Mouse (Mus musculus): ENCODE results near the gene Gpr180.

- TF ChIP-seq FLI1 (IDR thresholded peaks at IDR 0.05; ENCODE audit: low read length) (no peak), GATA1 (IDR thresholded peaks at IDR 0.05; ENCODE audit: borderline replicate concordance, low read length) (no peak)
Observed at GRCm38 (mm10) chr14:118148046-118148445, 11.1 kb downstream of the Gpr180 start.
